Mouse (Mus musculus) effector memory CD4-positive, alpha-beta T cell, adult 5 months (primary cell): Measurements from ENCODE around the gene Tert. TPM values are rescaled to one million over a fixed set of nuclear protein-coding genes. Genes with fewer than 3 reads are reported as not detected.

ENCODE experiments used
- polyA plus RNA-seq: library from polyadenylated mRNA; unstranded; fragments of 100-300 nt; shearing (Covaris generic); gene quantifications from one replicate; pipeline ENCODE4 v1.2.1, GENCODE M21; 2017

Tert gene
- polyA plus RNA-seq = 4.3 TPM

DNA sequence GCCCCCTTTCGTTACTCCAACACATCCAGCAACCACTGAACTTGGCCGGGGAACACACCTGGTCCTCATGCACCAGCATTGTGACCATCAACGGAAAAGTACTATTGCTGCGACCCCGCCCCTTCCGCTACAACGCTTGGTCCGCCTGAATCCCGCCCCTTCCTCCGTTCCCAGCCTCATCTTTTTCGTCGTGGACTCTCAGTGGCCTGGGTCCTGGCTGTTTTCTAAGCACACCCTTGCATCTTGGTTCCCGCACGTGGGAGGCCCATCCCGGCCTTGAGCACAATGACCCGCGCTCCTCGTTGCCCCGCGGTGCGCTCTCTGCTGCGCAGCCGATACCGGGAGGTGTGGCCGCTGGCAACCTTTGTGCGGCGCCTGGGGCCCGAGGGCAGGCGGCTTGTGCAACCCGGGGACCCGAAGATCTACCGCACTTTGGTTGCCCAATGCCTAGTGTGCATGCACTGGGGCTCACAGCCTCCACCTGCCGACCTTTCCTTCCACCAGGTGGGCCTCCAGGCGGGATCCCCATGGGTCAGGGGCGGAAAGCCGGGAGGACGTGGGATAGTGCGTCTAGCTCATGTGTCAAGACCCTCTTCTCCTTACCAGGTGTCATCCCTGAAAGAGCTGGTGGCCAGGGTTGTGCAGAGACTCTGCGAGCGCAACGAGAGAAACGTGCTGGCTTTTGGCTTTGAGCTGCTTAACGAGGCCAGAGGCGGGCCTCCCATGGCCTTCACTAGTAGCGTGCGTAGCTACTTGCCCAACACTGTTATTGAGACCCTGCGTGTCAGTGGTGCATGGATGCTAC lies at the start of gene Tert:
Tert (plus strand) TSS at position 167 of the 805 bp plus-strand sequence.

DNA sequence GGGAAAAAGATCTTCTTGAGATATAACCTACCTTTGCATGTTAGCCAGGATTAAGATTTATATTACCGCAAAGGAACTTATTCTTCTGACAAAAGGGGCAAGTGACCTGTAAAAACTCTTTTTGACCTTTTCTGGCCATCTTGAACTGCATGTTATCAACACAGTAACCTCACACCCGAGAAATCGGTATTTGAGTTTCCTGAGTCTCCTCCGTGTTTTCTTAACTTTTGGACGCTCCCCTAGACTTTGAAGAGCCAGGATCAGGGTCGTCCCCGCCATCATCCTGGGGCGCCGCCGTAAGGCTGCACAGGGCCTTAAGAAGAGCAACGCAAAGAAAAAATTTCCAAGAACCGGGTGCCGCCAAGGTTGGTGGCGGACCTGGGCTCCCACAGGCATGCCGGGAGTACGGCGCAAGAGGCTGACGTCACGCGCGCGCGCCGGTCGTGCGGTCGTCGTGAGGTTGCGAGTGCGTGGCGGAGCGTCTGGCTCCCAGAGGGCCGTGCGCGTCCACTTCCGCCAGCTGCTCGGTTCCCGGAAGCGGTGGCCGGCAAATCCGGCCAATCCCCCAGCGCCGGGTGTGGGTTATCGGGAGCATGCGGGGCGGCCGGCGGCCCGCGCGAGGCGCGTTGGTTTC lies 23.1 kb upstream of the Tert start, which contains the start of gene Clptm1l:
Clptm1l (plus strand) TSS at position 485 of the 634 bp plus-strand sequence.

DNA sequence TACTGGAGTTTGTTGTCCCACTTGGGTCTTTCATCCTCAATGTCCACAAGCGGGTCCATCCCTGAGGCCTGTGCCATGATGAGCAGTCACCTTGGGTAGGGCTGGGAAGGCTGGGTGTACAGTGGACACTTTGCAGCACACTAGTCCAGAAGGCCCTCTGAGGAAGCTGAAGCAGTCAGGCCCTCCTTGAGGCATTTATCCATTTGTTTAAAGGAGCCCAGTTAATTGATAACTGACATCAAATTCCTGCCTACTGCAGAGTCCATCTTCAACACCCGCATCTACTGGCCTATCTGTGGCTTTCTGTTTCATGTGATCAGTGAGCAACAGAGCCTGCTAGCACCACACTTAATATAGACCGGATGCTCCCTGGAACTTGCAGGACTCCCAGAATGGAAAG lies 51.1 kb downstream of the Tert start, which contains the start of gene Slc6a18:
Slc6a18 (minus strand) TSS at position 171 of the 400 bp plus-strand sequence.

Other genes starting within 250 kb of the Tert start
- 30.9 TPM for gene Lpcat1, start 159.7 kb upstream of the Tert start, polyA plus RNA-seq
- not detected for gene Slc6a3, start 90.2 kb upstream of the Tert start, polyA plus RNA-seq
- gene Clptm1l, start 22.9 kb upstream of the Tert start, polyA plus RNA-seq = 143 TPM
- gene Slc6a18, start 51.1 kb downstream of the Tert start, polyA plus RNA-seq = not detected
- gene Slc6a19, start 78.0 kb downstream of the Tert start, polyA plus RNA-seq = not detected
- 70.6 TPM for gene Slc12a7, start 106.2 kb downstream of the Tert start, polyA plus RNA-seq
- gene Nkd2, start 220.7 kb downstream of the Tert start, polyA plus RNA-seq = 0.17 TPM